Mouse (Mus musculus) spleen, postnatal 4 days (tissue): ENCODE data around the gene Arl4c.
A peak's percentile ranks its signal among the peaks of the same experiment; 100 is the strongest.

Experiments
- DNase-seq, 2 experiments: peaks; one replicate each; pipeline ENCODE4 v3.0.0; 2022; ENCODE audit warnings: low spot score in 2 of 2

Gene Arl4c

GRCm38 (mm10) chr1:88700961-88701861 lies 810 bp downstream of the Arl4c start:
- DNase-seq, result peak; percentile 17 to 66

GRCm38 (mm10) chr1:88699856-88700791 lies 1.9 kb downstream of the Arl4c start:
- no peak for DNase-seq

- DNase-seq, result no peak
Observed at GRCm38 (mm10) chr1:88699401-88699800, 2.6 kb downstream of the Arl4c start.

GRCm38 (mm10) chr1:88698926-88699325 lies 3.1 kb downstream of the Arl4c start:
- no peak for DNase-seq

- no peak for DNase-seq
Observed at GRCm38 (mm10) chr1:88698131-88698530, 3.9 kb downstream of the Arl4c start.

- DNase-seq, result no peak
Observed at GRCm38 (mm10) chr1:88696408-88696807, 5.6 kb downstream of the Arl4c start.

GRCm38 (mm10) chr1:88694353-88694752 lies 7.7 kb downstream of the Arl4c start:
- DNase-seq, result no peak

GRCm38 (mm10) chr1:88692293-88692827 lies 9.7 kb downstream of the Arl4c start:
- DNase-seq, result no peak

GRCm38 (mm10) chr1:88690601-88691000 lies 11.4 kb downstream of the Arl4c start:
- no peak for DNase-seq

- DNase-seq, result no peak
Observed at GRCm38 (mm10) chr1:88684765-88685164, 17.3 kb downstream of the Arl4c start.

GRCm38 (mm10) chr1:88681596-88681995 lies 20.4 kb downstream of the Arl4c start:
- no peak for DNase-seq

GRCm38 (mm10) chr1:88680804-88681203 lies 21.2 kb downstream of the Arl4c start:
- DNase-seq, result no peak

- DNase-seq, result no peak
Observed at GRCm38 (mm10) chr1:88678231-88678739, 23.7 kb downstream of the Arl4c start.

GRCm38 (mm10) chr1:88670807-88671206 lies 31.2 kb downstream of the Arl4c start:
- DNase-seq, result no peak

- DNase-seq, result no peak
Observed at GRCm38 (mm10) chr1:88668846-88669810, 32.9 kb downstream of the Arl4c start.

GRCm38 (mm10) chr1:88668353-88668752 lies 33.7 kb downstream of the Arl4c start:
- no peak for DNase-seq

GRCm38 (mm10) chr1:88664623-88665022 lies 37.4 kb downstream of the Arl4c start:
- DNase-seq, result no peak

- no peak for DNase-seq
Observed at GRCm38 (mm10) chr1:88662736-88663135, 39.3 kb downstream of the Arl4c start.

GRCm38 (mm10) chr1:88661209-88661608 lies 40.8 kb downstream of the Arl4c start:
- no peak for DNase-seq

- no peak for DNase-seq
Observed at GRCm38 (mm10) chr1:88658290-88658857, 43.6 kb downstream of the Arl4c start.
